Mouse (Mus musculus): ENCODE results near the gene Crhr1.

Gene Crhr1

GRCm38 (mm10) chr11:104144930-104145329, 12.3 kb downstream of the Crhr1 start:
- no peak for DNase-seq

GRCm38 (mm10) chr11:104148787-104149186, 16.1 kb downstream of the Crhr1 start:
- no peak for DNase-seq

GRCm38 (mm10) chr11:104150911-104151310, 18.3 kb downstream of the Crhr1 start:
- DNase-seq = no peak

GRCm38 (mm10) chr11:104154332-104154731, 21.7 kb downstream of the Crhr1 start:
- no peak for DNase-seq

GRCm38 (mm10) chr11:104154820-104155635, 22.4 kb downstream of the Crhr1 start:
- DNase-seq = no peak

- no peak for DNase-seq
Measured at GRCm38 (mm10) chr11:104155899-104156298, 23.2 kb downstream of the Crhr1 start.

GRCm38 (mm10) chr11:104156391-104156790, 23.7 kb downstream of the Crhr1 start:
- no peak for DNase-seq

GRCm38 (mm10) chr11:104157603-104158259, 25.1 kb downstream of the Crhr1 start:
- peak in 1 of 2 experiments; percentile 10 for DNase-seq

GRCm38 (mm10) chr11:104158260-104158907, 25.7 kb downstream of the Crhr1 start:
- DNase-seq = no peak

GRCm38 (mm10) chr11:104159769-104160272, 27.2 kb downstream of the Crhr1 start:
- DNase-seq = no peak

GRCm38 (mm10) chr11:104161153-104161552, 28.5 kb downstream of the Crhr1 start:
- DNase-seq = no peak

- DNase-seq = no peak
Measured at GRCm38 (mm10) chr11:104164257-104164656, 31.6 kb downstream of the Crhr1 start.

GRCm38 (mm10) chr11:104171281-104171781, 38.7 kb downstream of the Crhr1 start:
- peak; percentile 30 to 70 for DNase-seq

GRCm38 (mm10) chr11:104178893-104179292, 46.2 kb downstream of the Crhr1 start:
- no peak for DNase-seq

- DNase-seq = no peak
Measured at GRCm38 (mm10) chr11:104179804-104180203, 47.1 kb downstream of the Crhr1 start.

- no peak for DNase-seq
Measured at GRCm38 (mm10) chr11:104182141-104182540, 49.5 kb downstream of the Crhr1 start.

- no peak for DNase-seq
Measured at GRCm38 (mm10) chr11:104186135-104186836, 53.6 kb downstream of the Crhr1 start, which contains the start of gene Sppl2c. TSS of gene Sppl2c (plus strand) at chr11:104186327.

GRCm38 (mm10) chr11:104186837-104187150, 54.1 kb downstream of the Crhr1 start:
- no peak for DNase-seq

GRCm38 (mm10) chr11:104187766-104188165, 55.1 kb downstream of the Crhr1 start:
- no peak for DNase-seq

GRCm38 (mm10) chr11:104190008-104190407, 57.4 kb downstream of the Crhr1 start:
- DNase-seq = no peak

- no peak for DNase-seq
Measured at GRCm38 (mm10) chr11:104195382-104195781, 62.7 kb downstream of the Crhr1 start.

- DNase-seq = peak in 1 of 2 experiments; percentile 78
Measured at GRCm38 (mm10) chr11:104195791-104196190, 63.1 kb downstream of the Crhr1 start.

GRCm38 (mm10) chr11:104197861-104198260, 65.2 kb downstream of the Crhr1 start:
- no peak for DNase-seq
